Mouse (Mus musculus): ENCODE results near the gene Ano1. TPM values are rescaled to one million over a fixed set of nuclear protein-coding genes. Genes with fewer than 3 reads are reported as not detected.

Ano1 gene
- polyA plus RNA-seq, 1 experiment = 7.4 TPM

DNA sequence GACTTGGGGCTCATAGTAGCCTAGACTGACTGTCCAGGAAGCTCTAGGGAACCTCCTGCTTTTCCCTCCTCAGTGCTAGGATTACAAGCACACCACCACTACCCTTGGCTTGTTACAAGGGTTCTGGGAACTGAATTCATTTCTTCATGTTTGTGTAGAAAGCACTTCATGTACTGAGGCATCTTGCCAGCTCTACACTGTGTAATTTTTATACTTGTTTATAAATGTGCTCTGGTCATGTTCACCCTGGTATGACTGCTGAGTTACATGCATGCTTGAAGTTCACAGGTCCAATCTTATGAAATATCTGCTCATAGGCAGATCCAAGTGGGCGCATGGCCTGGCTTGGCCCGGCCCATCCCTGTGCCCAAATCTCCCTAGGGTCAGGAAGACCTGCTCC lies 147.5 kb downstream of the Ano1 start:
- TF ChIP-seq CTCF (IDR thresholded peaks at IDR 0.05; ENCODE audit: extremely low read depth, insufficient read depth, insufficient read length, insufficient replicate concordance) (no peak), POLR2A (IDR thresholded peaks at IDR 0.05; ENCODE audit: low read depth, low read length) (no peak)
- no peaks in the 10 kb centered on the region for H3K4me1 ChIP-seq (ENCODE audit: control insufficient read depth, insufficient read depth, insufficient read length)
- H3K27ac ChIP-seq (ENCODE audit: insufficient read depth, low read length) = no peak overlapping the region
- no peak overlapping the region for H3K4me3 ChIP-seq (ENCODE audit: extremely low read depth, insufficient read depth, insufficient read length)
- no peaks in the 10 kb centered on the region for H3K36me3 ChIP-seq (ENCODE audit: control insufficient read depth, insufficient read depth, low read length)
- WGBS = 91% methylated on average over 2 of the region's 2 CpGs
- DNase-seq (ENCODE audit: low read depth in 1 of 2, low spot score in 2 of 2) = no peak
- H3K27me3 ChIP-seq (ENCODE audit: control insufficient read depth, insufficient read depth, low read length) = no peaks in the 10 kb centered on the region; the same call in 1 of the 2 replicates

DNA sequence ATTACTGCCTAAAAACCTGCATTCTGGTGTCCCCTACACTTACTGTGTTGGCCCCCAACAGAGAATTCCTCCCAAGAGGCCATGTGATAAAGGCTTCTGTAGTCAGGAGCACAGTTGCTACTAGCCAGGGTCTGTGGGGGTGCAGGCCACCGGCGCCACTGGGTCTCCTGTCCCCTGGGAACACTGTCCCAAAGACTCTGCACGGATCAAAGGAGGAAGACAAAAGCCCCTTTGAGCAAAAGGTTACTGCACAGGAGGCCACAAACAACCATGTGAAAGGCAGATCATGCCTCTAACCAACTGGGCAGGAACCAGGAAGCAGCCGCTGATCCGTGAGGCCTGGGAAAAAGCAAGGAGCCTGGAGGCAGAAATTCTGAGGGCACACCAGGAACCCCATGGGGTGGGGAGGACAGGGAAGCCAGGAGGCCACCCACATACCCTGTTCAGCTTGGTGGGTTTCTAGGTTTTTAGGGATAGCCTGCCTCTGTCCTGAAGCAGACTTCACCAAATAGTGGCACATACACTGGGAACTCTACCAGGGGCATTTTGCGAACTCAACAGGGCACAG lies 151.4 kb downstream of the Ano1 start:
- no peak for TF ChIP-seq CTCF (IDR thresholded peaks at IDR 0.05; ENCODE audit: extremely low read depth, insufficient read depth, insufficient read length, insufficient replicate concordance)
- no peak for TF ChIP-seq POLR2A (IDR thresholded peaks at IDR 0.05; ENCODE audit: low read depth, low read length)
- Histone ChIP-seq H3K4me1 (ENCODE audit: control insufficient read depth, insufficient read depth, insufficient read length) (no peaks in the 10 kb centered on the region), H3K4me3 (ENCODE audit: extremely low read depth, insufficient read depth, insufficient read length) (no peak overlapping the region), H3K36me3 (ENCODE audit: control insufficient read depth, insufficient read depth, low read length) (no peaks in the 10 kb centered on the region), H3K27ac (ENCODE audit: insufficient read depth, low read length) (no peak overlapping the region), H3K27me3 (ENCODE audit: control insufficient read depth, insufficient read depth, low read length) (no peaks in the 10 kb centered on the region)
- WGBS = 87% methylated on average over 6 of the region's 6 CpGs
- DNase-seq (ENCODE audit: low read depth in 1 of 2, low spot score in 2 of 2) = no peak

- 86% methylated on average over 3 of the region's 3 CpGs for WGBS
- H3K27me3 ChIP-seq (ENCODE audit: control insufficient read depth, insufficient read depth, low read length) = no peaks in the 10 kb centered on the region
- no peak for DNase-seq (ENCODE audit: low read depth in 1 of 2, low spot score in 2 of 2)
Measured at GRCm38 (mm10) chr7:144589508-144589907, 162.3 kb downstream of the Ano1 start.

DNA sequence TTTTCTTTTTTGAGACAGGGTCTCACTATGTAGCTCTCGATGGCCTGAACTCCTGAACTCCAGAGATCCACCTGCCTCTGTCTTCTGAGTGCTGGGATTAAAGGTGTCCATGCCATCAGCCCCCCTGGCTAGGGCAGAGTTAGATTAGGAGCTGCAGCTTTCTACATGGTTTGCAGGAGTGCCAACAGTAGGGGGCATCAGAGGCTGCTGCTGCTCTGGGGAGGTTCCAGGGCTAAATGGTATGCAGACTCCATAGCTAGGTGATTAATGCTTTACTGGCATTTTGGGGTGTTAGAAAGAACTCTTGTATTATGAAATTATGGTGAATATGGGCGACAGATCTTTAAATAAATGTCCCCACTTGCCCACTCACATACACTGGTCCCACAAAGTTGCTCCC lies 164.5 kb downstream of the Ano1 start:
- no peak for DNase-seq (ENCODE audit: low read depth in 1 of 2, low spot score in 2 of 2)
- 36% methylated on average over 2 of the region's 2 CpGs for WGBS
- H3K27ac ChIP-seq (ENCODE audit: insufficient read depth, low read length) = no peak overlapping the region
- H3K4me3 ChIP-seq (ENCODE audit: extremely low read depth, insufficient read depth, insufficient read length) = no peak overlapping the region
- H3K4me1 ChIP-seq (ENCODE audit: control insufficient read depth, insufficient read depth, insufficient read length) = no peaks in the 10 kb centered on the region
- H3K27me3 ChIP-seq (ENCODE audit: control insufficient read depth, insufficient read depth, low read length) = no peaks in the 10 kb centered on the region
- no peaks in the 10 kb centered on the region for H3K36me3 ChIP-seq (ENCODE audit: control insufficient read depth, insufficient read depth, low read length)
- TF ChIP-seq POLR2A (IDR thresholded peaks at IDR 0.05; ENCODE audit: low read depth, low read length) (no peak), CTCF (IDR thresholded peaks at IDR 0.05; ENCODE audit: extremely low read depth, insufficient read depth, insufficient read length, insufficient replicate concordance) (no peak)

More at GRCm38 (mm10) chr7:144589508-144589907, 162.3 kb downstream of the Ano1 start:
- Histone ChIP-seq H3K36me3 (ENCODE audit: control insufficient read depth, insufficient read depth, low read length) (no peaks in the 10 kb centered on the region), H3K4me1 (ENCODE audit: control insufficient read depth, insufficient read depth, insufficient read length) (no peaks in the 10 kb centered on the region), H3K4me3 (ENCODE audit: extremely low read depth, insufficient read depth, insufficient read length) (no peak overlapping the region), H3K27ac (ENCODE audit: insufficient read depth, low read length) (no peak overlapping the region)
- TF ChIP-seq POLR2A (IDR thresholded peaks at IDR 0.05; ENCODE audit: low read depth, low read length) = no peak
- TF ChIP-seq CTCF (IDR thresholded peaks at IDR 0.05; ENCODE audit: extremely low read depth, insufficient read depth, insufficient read length, insufficient replicate concordance) = no peak

DNA sequence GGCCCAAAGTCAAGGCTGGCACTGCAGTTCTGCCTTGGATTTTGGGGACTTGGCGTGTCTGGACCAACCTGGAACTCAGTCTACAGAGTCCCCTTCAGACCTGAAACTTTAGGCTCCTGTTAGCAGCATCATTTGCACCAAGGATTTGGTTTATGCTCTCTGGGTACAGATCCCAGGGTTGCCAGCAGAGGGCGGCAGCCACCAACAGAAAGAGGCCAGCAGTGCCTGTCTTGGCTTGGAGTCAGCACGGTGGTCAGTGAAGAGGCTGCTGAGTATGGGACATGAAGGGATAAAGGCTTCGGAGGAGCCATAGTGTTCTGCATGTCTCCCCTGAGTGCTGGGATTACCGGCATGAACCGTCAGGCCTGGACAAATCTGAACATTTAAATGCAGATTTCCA lies 166.1 kb downstream of the Ano1 start:
- Histone ChIP-seq H3K4me3 (ENCODE audit: extremely low read depth, insufficient read depth, insufficient read length) (no peak overlapping the region), H3K27me3 (ENCODE audit: control insufficient read depth, insufficient read depth, low read length) (no peaks in the 10 kb centered on the region), H3K4me1 (ENCODE audit: control insufficient read depth, insufficient read depth, insufficient read length) (no peaks in the 10 kb centered on the region), H3K27ac (ENCODE audit: insufficient read depth, low read length) (no peak overlapping the region), H3K36me3 (ENCODE audit: control insufficient read depth, insufficient read depth, low read length) (no peaks in the 10 kb centered on the region)
- 24% methylated on average over 6 of the region's 6 CpGs for WGBS
- DNase-seq (ENCODE audit: low read depth in 1 of 2, low spot score in 2 of 2) = peak in 1 of 2 experiments; percentile 31
- TF ChIP-seq CTCF (IDR thresholded peaks at IDR 0.05; ENCODE audit: extremely low read depth, insufficient read depth, insufficient read length, insufficient replicate concordance) = peak; percentile 62; the same call in 1 of the 2 replicates
- TF ChIP-seq POLR2A (IDR thresholded peaks at IDR 0.05; ENCODE audit: low read depth, low read length) = no peak

GRCm38 (mm10) chr7:144583619-144584018 lies 168.2 kb downstream of the Ano1 start:
- H3K27ac ChIP-seq (ENCODE audit: insufficient read depth, low read length) = no peak overlapping the region
- H3K36me3 ChIP-seq (ENCODE audit: control insufficient read depth, insufficient read depth, low read length) = 0 out of 2 replicates have a peak, but pooled peaks cover 3% of the 10 kb centered on the region
- 2% methylated on average over 4 of the region's 4 CpGs for WGBS
- H3K4me3 ChIP-seq (ENCODE audit: extremely low read depth, insufficient read depth, insufficient read length) = no peak overlapping the region
- no peaks in the 10 kb centered on the region for H3K4me1 ChIP-seq (ENCODE audit: control insufficient read depth, insufficient read depth, insufficient read length)
- TF ChIP-seq CTCF (IDR thresholded peaks at IDR 0.05; ENCODE audit: extremely low read depth, insufficient read depth, insufficient read length, insufficient replicate concordance) (peak; percentile 50; the same call in 1 of the 2 replicates), POLR2A (IDR thresholded peaks at IDR 0.05; ENCODE audit: low read depth, low read length) (no peak)
- DNase-seq (ENCODE audit: low read depth in 1 of 2, low spot score in 2 of 2) = peak; percentile 49 to 55
- H3K27me3 ChIP-seq (ENCODE audit: control insufficient read depth, insufficient read depth, low read length) = no peaks in the 10 kb centered on the region

DNA sequence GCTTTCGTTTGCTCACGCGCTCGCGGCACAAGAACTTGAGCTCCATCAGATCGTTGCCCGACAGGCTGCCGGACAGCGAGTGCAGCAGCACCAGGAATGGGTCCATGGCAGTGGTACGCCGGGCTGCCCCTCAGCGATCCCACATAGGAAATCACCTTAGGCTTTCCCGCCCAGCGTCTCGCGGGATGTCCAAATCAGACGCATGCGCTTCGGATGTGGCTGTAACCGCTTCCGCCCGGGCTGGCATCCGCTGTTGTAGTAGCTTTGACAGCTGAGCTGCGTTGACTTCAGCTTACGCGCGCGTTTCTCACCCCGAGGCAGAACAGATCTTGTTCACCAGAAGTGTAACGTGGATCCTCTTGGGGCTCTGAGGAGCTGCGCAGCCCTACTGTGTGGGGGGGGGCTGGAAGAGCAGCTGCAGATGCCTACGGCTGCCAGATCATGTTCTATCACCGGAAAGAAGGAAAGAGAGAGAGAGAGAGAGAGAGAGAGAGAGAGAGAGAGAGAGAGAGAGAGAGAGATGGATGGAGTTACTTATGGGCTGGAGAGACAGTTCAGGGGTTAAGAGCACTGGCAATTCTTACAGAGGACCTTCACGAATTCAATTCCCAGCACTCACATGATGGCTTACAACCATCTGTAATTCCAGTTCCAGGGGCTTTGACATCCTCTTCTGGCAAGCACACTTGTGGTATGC lies 169.3 kb downstream of the Ano1 start, which contains the start of gene Fadd:
TSS of gene Fadd (minus strand) at position 180 of the 697 bp plus-strand sequence.
- Histone ChIP-seq H3K27me3 (ENCODE audit: control insufficient read depth, insufficient read depth, low read length) (no peaks in the 10 kb centered on the region), H3K27ac (ENCODE audit: insufficient read depth, low read length) (peak within 1 kb of the TSS; percentile 88), H3K36me3 (ENCODE audit: control insufficient read depth, insufficient read depth, low read length) (0 out of 2 replicates have a peak, but pooled peaks cover 3% of the 10 kb centered on the region), H3K4me3 (ENCODE audit: extremely low read depth, insufficient read depth, insufficient read length) (peak within 1 kb of the TSS; percentile 83), H3K4me1 (ENCODE audit: control insufficient read depth, insufficient read depth, insufficient read length) (no peaks in the 10 kb centered on the region)
- under 1% methylated on average over 34 of the region's 34 CpGs for WGBS
- peak; percentile 27; the same call in 1 of the 2 replicates for TF ChIP-seq POLR2A (IDR thresholded peaks at IDR 0.05; ENCODE audit: low read depth, low read length)
- no peak for TF ChIP-seq CTCF (IDR thresholded peaks at IDR 0.05; ENCODE audit: extremely low read depth, insufficient read depth, insufficient read length, insufficient replicate concordance)
- DNase-seq (ENCODE audit: low read depth in 1 of 2, low spot score in 2 of 2) = peak; percentile 88 to 93

Measured in spleen, adult 2 months (tissue).